Mouse (Mus musculus) stomach, embryonic 16.5 days (tissue): ENCODE measurements around the gene Arhgef26. TPM values are rescaled to one million over a fixed set of nuclear protein-coding genes. Genes with fewer than 3 reads are reported as not detected.

Source experiments
- ATAC-seq: fragments of 200-750 bp; cut with Nextera tagmentation; 2 replicates; pipeline ENCODE4 v1.8.0; 2017; ENCODE audit warnings: moderate number of reproducible peaks, moderate TSS enrichment; ENCODE audit not compliant: insufficient read depth, low FRiP score
- H3K27ac ChIP-seq: fragments of 300-500 bp; sonication (generic); 2 replicates; pipeline ENCODE4 v1.5.1; 2014; ENCODE audit warnings: low read length
- H3K27me3 ChIP-seq: fragments of 300-500 bp; sonication (generic); 2 replicates; pipeline ENCODE4 v1.6.1; 2014; ENCODE audit warnings: low read length, control low read depth, mixed read lengths; ENCODE audit not compliant: control insufficient read depth, insufficient read depth
- H3K36me3 ChIP-seq: fragments of 300-500 bp; sonication (generic); 2 replicates; pipeline ENCODE4 v1.6.1; 2014; ENCODE audit warnings: low read length; ENCODE audit not compliant: control insufficient read depth, insufficient read depth
- H3K4me1 ChIP-seq: fragments of 300-500 bp; sonication (generic); 2 replicates; pipeline ENCODE4 v1.6.1; 2014; ENCODE audit warnings: low read length, control low read depth, mixed read lengths; ENCODE audit not compliant: control insufficient read depth, insufficient read depth
- H3K4me2 ChIP-seq: fragments of 300-500 bp; sonication (generic); 2 replicates; pipeline ENCODE4 v1.6.1; 2014; ENCODE audit warnings: low read depth, low read length, mixed read lengths
- H3K4me3 ChIP-seq: fragments of 300-500 bp; sonication (generic); replicated peaks from 2 replicates; pipeline ENCODE4 v1.5.1; 2014; ENCODE audit warnings: mild to moderate bottlenecking, low read length
- H3K9ac ChIP-seq: fragments of 300-500 bp; sonication (generic); 2 replicates; pipeline ENCODE4 v1.6.1; 2014; ENCODE audit warnings: low read length
- H3K9me3 ChIP-seq: fragments of 300-500 bp; sonication (generic); replicated peaks from 2 replicates; pipeline ENCODE4 v1.6.1; 2016; ENCODE audit warnings: low read length, control low read depth; ENCODE audit not compliant: control insufficient read depth
- WGBS: fragments of 180-500 bp; shearing (Covaris S2); extraction: QIAGEN DNeasy Blood & Tissue Kit; methylation state at CpG from one replicate; pipeline ENCODE4 v1.1.7; 2014; 5-methylcytosine and 5-hydroxymethylcytosine counted together
- polyA plus RNA-seq: library from polyadenylated mRNA; unstranded; fragments of >200 nt; fragmentation: Nextera tagmentation; extraction: Ambion mirVana; gene quantifications from 2 replicates; pipeline ENCODE4 v1.2.1, GENCODE M21; 2015

The Arhgef26 gene
- polyA plus RNA-seq, 1 experiment from 2014 or later = 12.2 TPM

DNA sequence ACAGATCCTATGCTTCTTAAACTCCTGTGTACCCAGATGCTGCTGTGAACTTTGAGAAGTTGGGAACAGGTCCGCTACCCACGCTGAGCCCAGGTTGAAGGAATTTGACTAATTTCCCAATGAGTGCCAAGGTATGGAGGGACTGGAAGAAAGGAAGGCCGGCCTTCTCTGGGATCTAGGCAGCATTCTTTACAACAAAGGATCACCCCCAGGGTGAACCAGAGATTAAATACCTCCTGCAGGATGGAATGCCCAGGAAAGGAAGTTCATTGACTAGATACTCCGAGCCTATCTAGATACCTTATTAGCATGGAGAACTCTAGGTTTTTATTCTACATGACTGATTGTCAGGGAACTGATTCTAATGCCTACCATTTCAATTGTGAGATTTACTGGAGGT lies 114.8 kb downstream of the Arhgef26 start:
- 72% methylated on average over 4 of the region's 4 CpGs for WGBS
- Histone ChIP-seq H3K4me2 (no peak overlapping the region), H3K4me1 (no peaks in the 10 kb centered on the region), H3K27me3 (no peaks in the 10 kb centered on the region), H3K27ac (no peak overlapping the region), H3K4me3 (no peak overlapping the region), H3K9ac (no peak overlapping the region), H3K9me3 (no peaks in the 10 kb centered on the region), H3K36me3 (no peaks in the 10 kb centered on the region)
- ATAC-seq = no peak

DNA sequence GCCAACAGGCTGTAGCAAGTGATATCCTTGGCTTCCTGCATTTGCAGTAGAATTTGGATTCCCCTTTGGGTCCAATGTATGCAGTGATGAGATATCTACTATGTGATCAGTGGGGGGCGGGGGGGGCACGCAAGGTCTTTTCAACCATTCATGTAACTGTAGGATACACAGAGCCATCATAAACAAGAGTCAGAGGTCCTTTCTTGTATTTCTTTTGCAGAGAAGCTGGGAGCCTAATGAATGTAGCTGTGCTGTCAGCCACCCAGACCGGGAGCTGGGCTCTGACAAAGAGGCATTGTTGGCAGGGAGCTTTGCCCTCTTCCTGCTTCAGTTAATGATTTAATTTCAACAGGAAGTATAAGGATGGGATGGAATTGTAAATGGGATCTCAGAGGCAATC lies 116.0 kb downstream of the Arhgef26 start:
- Histone ChIP-seq H3K27ac (peak overlapping the region; percentile 59), H3K9ac (no peak overlapping the region), H3K4me1 (no peaks in the 10 kb centered on the region), H3K36me3 (no peaks in the 10 kb centered on the region), H3K4me3 (no peak overlapping the region), H3K4me2 (no peak overlapping the region), H3K9me3 (no peaks in the 10 kb centered on the region), H3K27me3 (no peaks in the 10 kb centered on the region)
- ATAC-seq = peak; percentile 38; the same call in 1 of the 2 replicates
- 61% methylated on average over 3 of the region's 3 CpGs for WGBS

DNA sequence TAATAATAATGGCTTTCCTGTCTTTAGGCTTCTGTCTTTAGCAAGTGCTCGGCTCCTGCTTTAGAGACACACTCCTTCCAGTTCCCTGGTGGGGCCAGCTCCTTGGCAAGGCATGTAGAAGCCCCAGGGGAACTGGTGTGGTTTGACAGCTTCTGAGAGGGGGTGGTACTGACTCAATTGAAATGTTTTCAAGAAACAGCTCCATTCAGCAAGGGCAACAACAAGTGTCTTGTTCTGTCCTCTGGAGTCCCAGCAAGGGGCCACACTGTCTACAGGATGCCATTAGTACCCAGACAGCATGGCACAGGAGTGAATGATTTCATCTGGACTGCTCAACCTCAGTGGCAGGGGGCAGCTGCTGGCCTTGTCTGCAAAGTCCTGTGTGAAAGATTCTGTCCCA lies 117.7 kb downstream of the Arhgef26 start:
- 63% methylated on average over 1 of the region's 1 CpGs for WGBS
- no peak overlapping the region for H3K9ac ChIP-seq
- H3K4me1 ChIP-seq = no peaks in the 10 kb centered on the region
- H3K36me3 ChIP-seq = no peaks in the 10 kb centered on the region
- H3K4me3 ChIP-seq = no peak overlapping the region
- H3K27ac ChIP-seq = no peak overlapping the region
- no peaks in the 10 kb centered on the region for H3K9me3 ChIP-seq
- H3K27me3 ChIP-seq = no peaks in the 10 kb centered on the region
- H3K4me2 ChIP-seq = no peak overlapping the region
- ATAC-seq = no peak

DNA sequence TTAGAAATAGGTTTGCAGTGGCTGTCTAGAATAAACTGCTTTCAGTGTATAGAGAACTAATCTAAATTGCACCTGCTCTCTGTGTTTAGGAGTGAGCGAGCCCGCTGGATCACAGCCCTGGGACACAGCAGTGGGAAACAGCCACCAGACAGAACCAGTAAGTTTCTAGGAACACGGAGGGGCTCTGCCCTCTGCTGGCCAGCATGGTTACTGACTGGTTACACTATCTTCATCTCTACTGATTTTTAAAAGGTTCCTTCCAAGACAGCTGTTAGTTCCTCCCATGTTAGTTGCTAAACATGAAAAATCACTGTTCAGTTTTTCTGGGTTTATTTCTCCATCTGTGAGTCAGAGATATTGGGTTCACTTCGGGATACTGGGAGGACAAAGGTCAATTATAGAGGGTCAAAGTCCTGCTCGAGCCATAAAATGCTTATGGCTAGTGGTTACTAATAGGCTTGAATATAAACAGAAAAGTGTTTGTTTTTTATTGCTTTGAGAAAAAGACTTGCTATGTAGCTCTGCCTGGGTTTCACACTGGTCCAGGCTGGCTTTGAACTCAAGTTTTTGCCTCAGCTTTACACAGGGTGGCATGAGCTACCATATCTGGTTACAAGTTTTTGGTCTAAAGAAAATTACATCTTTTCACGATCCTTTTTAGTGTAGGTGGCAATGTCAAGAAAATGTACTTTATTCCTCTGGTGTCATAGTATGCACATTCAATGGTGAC lies 120.3 kb downstream of the Arhgef26 start:
- 0 out of 2 replicates have a peak, but pooled peaks cover 5% of the 10 kb centered on the region for H3K36me3 ChIP-seq
- peak; percentile 72 for ATAC-seq
- WGBS = 34% methylated on average over 6 of the region's 6 CpGs
- no peak overlapping the region for H3K9ac ChIP-seq
- no peaks in the 10 kb centered on the region for H3K4me1 ChIP-seq
- no peaks in the 10 kb centered on the region for H3K9me3 ChIP-seq
- no peaks in the 10 kb centered on the region for H3K27me3 ChIP-seq
- H3K27ac ChIP-seq = no peak overlapping the region
- H3K4me3 ChIP-seq = no peak overlapping the region
- H3K4me2 ChIP-seq = no peak overlapping the region

DNA sequence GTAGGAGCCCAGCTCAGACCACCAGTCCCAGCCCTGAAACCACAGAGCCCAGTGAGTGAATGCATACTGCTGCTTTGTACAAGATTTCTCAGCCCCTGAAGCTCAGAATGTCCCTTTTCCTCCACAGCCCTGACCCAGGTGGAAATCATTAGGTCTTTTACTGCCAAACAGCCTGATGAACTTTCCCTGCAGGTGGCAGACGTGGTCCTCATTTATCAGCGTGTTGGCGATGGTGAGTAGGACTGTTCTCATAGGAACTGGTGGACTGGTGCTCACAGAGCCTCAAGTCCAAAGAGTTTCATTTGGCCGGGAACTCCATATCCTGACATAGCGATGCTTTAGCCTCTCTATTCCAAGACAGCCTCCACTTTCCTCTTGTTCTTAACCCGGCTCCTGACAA lies 121.3 kb downstream of the Arhgef26 start:
- Histone ChIP-seq H3K4me2 (no peak overlapping the region), H3K27ac (no peak overlapping the region), H3K36me3 (0 out of 2 replicates have a peak, but pooled peaks cover 5% of the 10 kb centered on the region), H3K4me3 (no peak overlapping the region), H3K4me1 (no peaks in the 10 kb centered on the region), H3K9me3 (no peaks in the 10 kb centered on the region), H3K9ac (no peak overlapping the region), H3K27me3 (no peaks in the 10 kb centered on the region)
- WGBS = 87% methylated on average over 6 of the region's 6 CpGs
- no peak for ATAC-seq

DNA sequence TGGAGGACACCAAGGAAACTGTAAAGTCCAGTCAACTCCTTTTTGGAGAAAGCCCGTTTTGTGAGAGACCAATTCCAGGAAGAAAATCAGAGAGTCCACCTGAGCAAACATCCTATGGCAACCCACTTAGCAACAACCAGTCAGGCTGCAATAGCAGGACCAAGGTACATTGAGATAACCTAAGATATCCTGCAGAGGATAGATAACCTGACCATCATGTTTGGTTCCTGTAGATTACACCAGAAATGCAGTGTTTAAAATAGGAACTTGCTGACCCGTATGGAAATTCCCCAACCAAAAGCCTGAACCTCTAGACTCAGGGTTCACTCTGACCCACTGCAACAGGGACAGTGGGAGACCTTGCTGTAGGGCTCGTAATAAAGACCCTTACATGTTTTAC lies 126.1 kb downstream of the Arhgef26 start:
- H3K4me2 ChIP-seq = no peak overlapping the region
- H3K27me3 ChIP-seq = no peaks in the 10 kb centered on the region
- WGBS = 72% methylated on average over 3 of the region's 3 CpGs
- H3K27ac ChIP-seq = no peak overlapping the region
- no peak for ATAC-seq
- no peaks in the 10 kb centered on the region for H3K4me1 ChIP-seq
- no peaks in the 10 kb centered on the region for H3K9me3 ChIP-seq
- H3K9ac ChIP-seq = no peak overlapping the region
- H3K4me3 ChIP-seq = no peak overlapping the region
- H3K36me3 ChIP-seq = peaks cover 15% of the 10 kb centered on the region

DNA sequence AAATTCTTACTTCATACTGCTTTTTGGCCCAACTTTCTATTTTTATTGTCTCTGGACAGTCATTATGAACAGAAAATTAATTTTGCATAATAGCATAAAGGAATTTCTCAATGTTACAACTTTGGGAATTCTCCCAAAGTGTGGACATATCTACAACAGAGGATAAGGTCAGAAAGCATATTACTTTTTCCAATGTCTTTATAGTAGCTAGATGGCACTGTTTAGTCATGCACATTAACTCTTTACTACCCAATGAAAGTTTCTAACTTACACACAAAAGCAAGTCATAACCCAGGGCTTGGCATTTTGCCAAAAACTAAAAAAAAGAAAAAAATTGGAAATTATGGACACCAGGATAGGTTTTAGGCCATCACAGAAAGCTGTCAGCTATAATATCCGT lies 132.0 kb downstream of the Arhgef26 start:
- H3K27me3 ChIP-seq = no peaks in the 10 kb centered on the region
- H3K4me3 ChIP-seq = no peak overlapping the region
- no peak overlapping the region for H3K9ac ChIP-seq
- H3K4me2 ChIP-seq = no peak overlapping the region
- H3K27ac ChIP-seq = no peak overlapping the region
- H3K9me3 ChIP-seq = no peaks in the 10 kb centered on the region
- H3K36me3 ChIP-seq = peaks cover 27% of the 10 kb centered on the region
- 78% methylated on average over 1 of the region's 1 CpGs for WGBS
- H3K4me1 ChIP-seq = no peaks in the 10 kb centered on the region
- ATAC-seq = no peak

DNA sequence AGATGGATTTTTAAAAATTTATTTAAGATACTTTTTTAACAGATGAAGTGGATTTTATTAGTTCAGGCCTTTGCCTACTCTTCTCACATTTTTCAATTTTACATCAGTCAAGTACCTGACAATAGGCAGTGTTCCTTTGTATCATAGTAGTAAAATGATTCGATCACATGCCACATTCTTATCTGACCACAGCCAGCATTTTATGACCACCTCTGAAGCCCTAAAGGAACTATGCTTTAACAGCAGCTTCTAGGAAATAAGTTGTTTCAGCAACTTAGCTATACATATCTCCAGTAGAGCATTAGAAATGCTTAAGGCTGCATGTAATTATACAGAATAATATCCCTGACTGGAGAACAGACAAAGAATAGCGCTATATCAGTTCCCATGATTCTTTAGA lies 146.2 kb downstream of the Arhgef26 start:
- H3K27ac ChIP-seq = no peak overlapping the region
- ATAC-seq = no peak
- peaks cover 11% of the 10 kb centered on the region; the same call in 1 of the 2 replicates for H3K36me3 ChIP-seq
- no peaks in the 10 kb centered on the region for H3K9me3 ChIP-seq
- H3K4me3 ChIP-seq = no peak overlapping the region
- no peaks in the 10 kb centered on the region for H3K27me3 ChIP-seq
- no peaks in the 10 kb centered on the region for H3K4me1 ChIP-seq
- H3K9ac ChIP-seq = no peak overlapping the region
- WGBS = 90% methylated on average over 2 of the region's 2 CpGs
- H3K4me2 ChIP-seq = no peak overlapping the region

DNA sequence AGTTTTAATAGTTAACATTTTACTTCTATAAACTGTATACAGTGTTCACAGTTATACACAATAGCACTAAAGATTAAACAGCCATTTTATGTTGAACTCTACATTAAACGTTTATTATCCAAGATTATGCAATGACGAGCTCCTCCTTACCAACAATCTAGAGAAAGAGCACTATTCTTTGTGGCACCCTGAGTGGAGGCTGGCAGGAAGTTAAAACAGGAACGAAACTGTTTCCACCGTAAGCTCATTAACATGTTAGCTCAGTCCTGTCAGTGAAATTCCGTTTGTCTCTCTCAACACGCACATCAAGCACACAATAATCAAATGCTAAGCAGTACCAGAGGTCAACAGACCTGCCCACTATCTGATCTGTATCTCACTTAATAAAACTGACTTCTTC lies 154.4 kb downstream of the Arhgef26 start:
- peaks cover 19% of the 10 kb centered on the region for H3K36me3 ChIP-seq
- H3K4me1 ChIP-seq = no peaks in the 10 kb centered on the region
- ATAC-seq = no peak
- H3K9ac ChIP-seq = no peak overlapping the region
- WGBS = 78% methylated on average over 6 of the region's 6 CpGs
- H3K4me3 ChIP-seq = no peak overlapping the region
- no peak overlapping the region for H3K4me2 ChIP-seq
- H3K27me3 ChIP-seq = no peaks in the 10 kb centered on the region
- no peak overlapping the region for H3K27ac ChIP-seq
- H3K9me3 ChIP-seq = no peaks in the 10 kb centered on the region
